Mouse (Mus musculus): ENCODE measurements around the gene Myo19.

DNA sequence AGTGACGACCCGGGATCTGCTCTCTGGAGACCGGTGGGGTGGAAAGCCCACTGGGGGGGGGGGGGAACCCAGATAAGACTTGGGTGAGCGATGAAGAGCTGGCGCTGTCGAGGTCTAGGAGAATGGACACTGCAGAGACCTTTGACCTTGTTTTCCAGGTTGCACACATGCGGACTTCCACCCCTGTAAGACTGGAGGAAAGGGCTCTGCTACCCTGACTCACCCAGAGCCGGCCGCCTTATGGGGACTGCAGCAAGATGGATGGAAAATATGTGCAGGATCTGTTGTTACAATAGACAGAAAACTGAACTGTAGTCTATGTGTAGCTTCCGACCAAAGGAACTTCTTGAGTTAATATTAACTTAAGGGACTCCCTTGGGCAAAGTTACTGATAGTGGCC is 8.9 kb upstream of the Myo19 start:
- TF ChIP-seq CTCF (IDR thresholded peaks at IDR 0.05; ENCODE audit: borderline replicate concordance, control insufficient read depth, extremely low read depth, insufficient read depth, low read length, poor library complexity): no peak
- TF ChIP-seq POLR2A (IDR thresholded peaks at IDR 0.05; ENCODE audit: control insufficient read depth, extremely low read depth, insufficient read depth, low read length, poor library complexity): no peak

Data from thymus, adult 2 months (tissue).